Mouse (Mus musculus): ENCODE measurements around the gene 1700029I15Rik. TPM values are rescaled to one million over a fixed set of nuclear protein-coding genes. Genes with fewer than 3 reads are reported as not detected.
A peak's percentile ranks its signal among the peaks of the same experiment; 100 is the strongest.

Gene 1700029I15Rik
- polyA plus RNA-seq, 1 experiment, result 0.91 TPM

GRCm38 (mm10) chr2:92388081-92388517, 5.8 kb downstream of the 1700029I15Rik start:
- no peaks in the 10 kb centered on the region for H3K36me3 ChIP-seq (ENCODE audit: control insufficient read depth, insufficient read depth)
- H3K27me3 ChIP-seq (ENCODE audit: control insufficient read depth, insufficient read depth, insufficient read length), result peaks cover 1% of the 10 kb centered on the region
- H3K79me2 ChIP-seq (ENCODE audit: control insufficient read depth, insufficient read depth), result no peaks in the 10 kb centered on the region
- peak overlapping the region; percentile 87 for H3K4me2 ChIP-seq (ENCODE audit: low read depth)
- TF ChIP-seq POLR2AphosphoS2 (IDR thresholded peaks at IDR 0.05; ENCODE audit: insufficient read length, low read depth) (peak; percentile 40), MAX (IDR thresholded peaks at IDR 0.05; ENCODE audit: low read depth) (no peak), USF1 (IDR thresholded peaks at IDR 0.05; ENCODE audit: low read depth) (peak; percentile 51)
- peak overlapping the region; percentile 25 for H3K4me3 ChIP-seq
- no peak overlapping the region for H3ac ChIP-seq (ENCODE audit: control insufficient read depth, insufficient read length)

DNA sequence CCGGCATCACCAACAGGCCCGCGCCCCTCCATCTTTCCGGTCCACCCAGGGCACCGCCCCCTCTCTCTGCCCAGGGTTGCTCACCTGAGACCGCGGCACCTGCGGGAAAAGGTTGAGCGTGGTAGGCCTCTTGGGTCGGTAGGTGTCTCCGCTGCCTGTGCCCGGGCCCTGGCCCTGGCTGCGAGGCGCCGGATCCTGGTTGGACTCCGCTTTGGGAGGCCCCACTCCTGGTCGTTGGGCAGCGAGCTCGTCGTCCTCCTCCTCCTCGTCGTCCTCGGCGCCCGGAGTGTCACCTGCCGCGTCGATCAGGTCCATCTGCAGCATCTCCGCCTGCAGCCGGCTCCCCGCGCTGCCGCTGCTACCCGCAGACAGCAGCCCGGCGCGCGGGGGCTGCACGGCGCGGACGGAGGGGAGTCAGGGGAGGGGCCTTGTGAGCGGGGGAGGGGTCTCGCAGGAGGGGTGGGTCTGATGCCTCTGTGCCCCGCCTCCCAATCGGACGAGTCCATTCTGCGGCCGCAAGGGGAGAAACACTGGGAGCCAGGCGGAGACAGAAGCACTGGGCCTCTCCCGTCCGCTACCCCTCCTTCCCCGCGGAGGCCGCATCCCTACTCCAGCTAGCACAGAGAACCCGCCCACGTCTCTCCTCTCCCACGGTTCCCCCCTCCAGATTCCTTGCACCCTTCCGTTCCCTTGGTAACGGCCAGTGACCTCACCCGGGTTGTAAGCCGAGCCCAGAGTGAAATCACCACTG, 6.7 kb downstream of the 1700029I15Rik start:
- H3K4me3 ChIP-seq, result peak overlapping the region; percentile 25
- H3K4me2 ChIP-seq (ENCODE audit: low read depth), result peak overlapping the region; percentile 87
- H3K36me3 ChIP-seq (ENCODE audit: control insufficient read depth, insufficient read depth), result no peaks in the 10 kb centered on the region
- H3ac ChIP-seq (ENCODE audit: control insufficient read depth, insufficient read length), result peak overlapping the region; percentile 6
- TF ChIP-seq REST (IDR thresholded peaks at IDR 0.05; ENCODE audit: insufficient read depth, insufficient read length), result no peak
- TF ChIP-seq POLR2A (IDR thresholded peaks at IDR 0.05; ENCODE audit: insufficient read length, low read depth), result peak; percentile 34
- TF ChIP-seq MYOD1 (IDR thresholded peaks at IDR 0.05; ENCODE audit: control insufficient read depth in 1 of 3, insufficient read length in 2 of 3, low read depth in 2 of 3), result peak in 1 of 3 experiments; percentile 11
- peaks cover 11% of the 10 kb centered on the region for H3K27me3 ChIP-seq (ENCODE audit: control insufficient read depth, insufficient read depth, insufficient read length)
- no peaks in the 10 kb centered on the region for H3K79me2 ChIP-seq (ENCODE audit: control insufficient read depth, insufficient read depth)

DNA sequence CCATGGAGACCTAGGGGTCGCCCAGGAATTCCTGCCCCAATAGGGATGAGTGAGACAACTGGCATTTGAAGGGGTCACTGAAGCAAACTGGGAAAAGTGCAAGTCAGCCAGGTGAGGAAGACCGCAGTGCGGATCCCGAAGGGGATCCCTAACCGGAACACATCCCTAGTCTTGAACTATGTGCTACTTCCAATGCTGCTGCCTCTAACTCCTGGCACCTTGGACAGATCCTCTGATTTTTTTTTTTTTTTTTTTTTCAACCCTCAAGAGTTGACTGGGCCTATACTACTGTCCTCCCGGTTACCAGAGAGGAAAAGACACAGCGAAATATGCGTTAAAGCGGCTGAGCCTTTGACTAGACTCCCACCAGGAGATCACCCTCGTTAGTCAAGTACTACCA, 7.3 kb downstream of the 1700029I15Rik start:
- TF ChIP-seq SRF (IDR thresholded peaks at IDR 0.05; ENCODE audit: control insufficient read depth, insufficient read length, low read depth) (no peak), CEBPB (IDR thresholded peaks at IDR 0.05; ENCODE audit: insufficient read depth, poor library complexity, severe bottlenecking) (no peak), REST (IDR thresholded peaks at IDR 0.05; ENCODE audit: insufficient read depth, insufficient read length) (peak; percentile 55), TCF3 (IDR thresholded peaks at IDR 0.05; ENCODE audit: insufficient read length, low read depth) (no peak), USF1 (IDR thresholded peaks at IDR 0.05; ENCODE audit: low read depth) (no peak), POLR2A (IDR thresholded peaks at IDR 0.05; ENCODE audit: insufficient read length, low read depth) (no peak)
- H3K27me3 ChIP-seq (ENCODE audit: control insufficient read depth, insufficient read depth, insufficient read length), result peaks cover 14% of the 10 kb centered on the region
- no peaks in the 10 kb centered on the region for H3K36me3 ChIP-seq (ENCODE audit: control insufficient read depth, insufficient read depth)
- H3K4me3 ChIP-seq, result peak overlapping the region; percentile 25
- H3K4me2 ChIP-seq (ENCODE audit: low read depth), result peak overlapping the region; percentile 87
- H3K79me2 ChIP-seq (ENCODE audit: control insufficient read depth, insufficient read depth), result no peaks in the 10 kb centered on the region
- H3ac ChIP-seq (ENCODE audit: control insufficient read depth, insufficient read length), result peak overlapping the region; percentile 6

- H3K27me3 ChIP-seq (ENCODE audit: control insufficient read depth, insufficient read depth, insufficient read length), result peaks cover 21% of the 10 kb centered on the region
- H3K4me3 ChIP-seq, result no peak overlapping the region
- no peak for TF ChIP-seq POLR2A (IDR thresholded peaks at IDR 0.05; ENCODE audit: insufficient read length, low read depth)
- TF ChIP-seq SRF (IDR thresholded peaks at IDR 0.05; ENCODE audit: control insufficient read depth, insufficient read length, low read depth), result no peak
- TF ChIP-seq MYOG (IDR thresholded peaks at IDR 0.05; ENCODE audit: control insufficient read depth in 1 of 3, insufficient read depth in 1 of 3, insufficient read length in 2 of 3, low read depth in 2 of 3), result no peak
- TF ChIP-seq CEBPB (IDR thresholded peaks at IDR 0.05; ENCODE audit: insufficient read depth, poor library complexity, severe bottlenecking), result no peak
- TF ChIP-seq USF1 (IDR thresholded peaks at IDR 0.05; ENCODE audit: low read depth), result no peak
- TF ChIP-seq MAX (IDR thresholded peaks at IDR 0.05; ENCODE audit: low read depth), result no peak
- TF ChIP-seq TCF3 (IDR thresholded peaks at IDR 0.05; ENCODE audit: insufficient read length, low read depth), result no peak
- TF ChIP-seq POLR2AphosphoS2 (IDR thresholded peaks at IDR 0.05; ENCODE audit: insufficient read length, low read depth), result no peak
- no peak for TF ChIP-seq REST (IDR thresholded peaks at IDR 0.05; ENCODE audit: insufficient read depth, insufficient read length)
- no peak for TF ChIP-seq E2F4 (IDR thresholded peaks at IDR 0.05; ENCODE audit: insufficient read depth)
- no peak for TF ChIP-seq MYOD1 (IDR thresholded peaks at IDR 0.05; ENCODE audit: control insufficient read depth in 1 of 3, insufficient read length in 2 of 3, low read depth in 2 of 3)
- TF ChIP-seq TCF12 (IDR thresholded peaks at IDR 0.05; ENCODE audit: insufficient read depth, poor library complexity, severe bottlenecking), result no peak
- H3ac ChIP-seq (ENCODE audit: control insufficient read depth, insufficient read length), result no peak overlapping the region
- no peaks in the 10 kb centered on the region for H3K36me3 ChIP-seq (ENCODE audit: control insufficient read depth, insufficient read depth)
- H3K79me2 ChIP-seq (ENCODE audit: control insufficient read depth, insufficient read depth), result no peaks in the 10 kb centered on the region
- peak overlapping the region; percentile 87 for H3K4me2 ChIP-seq (ENCODE audit: low read depth)
These were observed 8.0 kb downstream of the 1700029I15Rik start for GRCm38 (mm10) chr2:92390206-92390930.

DNA sequence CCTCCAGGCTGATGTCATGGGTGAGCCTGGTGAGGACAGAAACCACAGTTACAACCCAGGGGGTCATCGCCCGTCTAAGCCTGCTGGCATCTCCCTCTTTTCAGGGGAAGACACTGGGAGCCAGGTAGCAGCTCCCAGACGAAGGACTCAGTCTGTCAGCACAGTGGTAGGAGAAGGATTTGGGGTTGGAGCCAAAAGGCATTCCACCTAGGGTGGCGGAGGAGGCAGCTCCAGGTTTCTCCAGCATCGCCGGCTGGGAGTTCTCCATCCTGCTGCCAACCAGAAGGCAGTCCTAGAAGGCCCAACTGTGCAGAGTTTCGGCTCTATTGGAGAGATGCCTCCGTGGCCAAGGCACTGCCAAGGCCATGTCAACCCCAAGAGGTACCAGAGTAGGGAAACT, 8.8 kb downstream of the 1700029I15Rik start:
- H3ac ChIP-seq (ENCODE audit: control insufficient read depth, insufficient read length), result no peak overlapping the region
- no peaks in the 10 kb centered on the region for H3K79me2 ChIP-seq (ENCODE audit: control insufficient read depth, insufficient read depth)
- H3K4me3 ChIP-seq, result no peak overlapping the region
- H3K36me3 ChIP-seq (ENCODE audit: control insufficient read depth, insufficient read depth), result no peaks in the 10 kb centered on the region
- H3K27me3 ChIP-seq (ENCODE audit: control insufficient read depth, insufficient read depth, insufficient read length), result peaks cover 25% of the 10 kb centered on the region
- no peak for TF ChIP-seq TCF12 (IDR thresholded peaks at IDR 0.05; ENCODE audit: insufficient read depth, poor library complexity, severe bottlenecking)
- TF ChIP-seq POLR2AphosphoS2 (IDR thresholded peaks at IDR 0.05; ENCODE audit: insufficient read length, low read depth), result no peak
- no peak for TF ChIP-seq TCF3 (IDR thresholded peaks at IDR 0.05; ENCODE audit: insufficient read length, low read depth)
- TF ChIP-seq E2F4 (IDR thresholded peaks at IDR 0.05; ENCODE audit: insufficient read depth), result no peak
- no peak for TF ChIP-seq MAX (IDR thresholded peaks at IDR 0.05; ENCODE audit: low read depth)
- TF ChIP-seq CEBPB (IDR thresholded peaks at IDR 0.05; ENCODE audit: insufficient read depth, poor library complexity, severe bottlenecking), result no peak
- TF ChIP-seq POLR2A (IDR thresholded peaks at IDR 0.05; ENCODE audit: insufficient read length, low read depth), result no peak
- TF ChIP-seq SRF (IDR thresholded peaks at IDR 0.05; ENCODE audit: control insufficient read depth, insufficient read length, low read depth), result no peak
- no peak for TF ChIP-seq MYOD1 (IDR thresholded peaks at IDR 0.05; ENCODE audit: control insufficient read depth in 1 of 3, insufficient read length in 2 of 3, low read depth in 2 of 3)
- no peak for TF ChIP-seq USF1 (IDR thresholded peaks at IDR 0.05; ENCODE audit: low read depth)
- no peak for TF ChIP-seq REST (IDR thresholded peaks at IDR 0.05; ENCODE audit: insufficient read depth, insufficient read length)
- no peak for TF ChIP-seq MYOG (IDR thresholded peaks at IDR 0.05; ENCODE audit: control insufficient read depth in 1 of 3, insufficient read depth in 1 of 3, insufficient read length in 2 of 3, low read depth in 2 of 3)
- H3K4me2 ChIP-seq (ENCODE audit: low read depth), result peak overlapping the region; percentile 87

Data from myocyte (in vitro differentiated cells).